Comparison of ENCODE assay signal across 8 mouse cellular contexts in the genomic region with DNA sequence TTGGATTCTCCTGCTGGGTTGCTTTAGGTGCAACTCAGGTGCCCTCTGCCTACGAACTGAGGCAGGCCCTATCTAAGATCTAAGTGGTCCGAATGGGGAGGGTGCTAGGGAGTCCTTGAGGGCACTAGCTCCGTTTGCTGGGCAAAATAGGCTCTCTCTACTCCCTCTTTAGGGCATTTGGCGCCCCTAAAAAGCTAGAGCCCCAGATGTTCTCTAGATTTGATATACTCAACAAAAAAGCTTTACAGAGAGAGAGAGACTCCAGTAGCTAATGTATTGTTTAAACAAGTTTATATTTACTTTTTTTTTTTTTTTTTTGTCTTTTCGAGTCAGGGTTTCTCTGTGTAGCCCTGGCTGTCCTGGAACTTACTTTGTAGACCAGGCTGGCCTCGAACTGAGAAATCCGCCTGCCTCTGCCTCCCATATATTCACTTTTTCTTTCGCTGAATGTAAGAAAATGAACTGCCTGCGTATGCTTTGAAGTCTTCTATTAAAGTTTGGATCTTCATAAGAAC. TPM values are rescaled to one million over a fixed set of nuclear protein-coding genes. Genes with fewer than 3 reads are reported as not detected.
A peak's percentile ranks its signal among the peaks of the same experiment; 100 is the strongest.
DNase-seq lines count a peak whose midpoint lies in the region; ATAC-seq and TF ChIP-seq lines count a peak whose summit lies in the region.

A gene (plus strand): TSS at position 465 of the 515 bp plus-strand sequence.

- WGBS in forebrain, embryonic 16.5 days: 41% methylated on average over 9 of the region's 9 CpGs
- WGBS in liver, embryonic 16.5 days (ENCODE audit: insufficient replicate concordance): 29% methylated on average over 9 of the region's 9 CpGs

- no peaks in the 10 kb centered on the region for H3K9me3 ChIP-seq in CH12.LX (replicated peaks; ENCODE audit: low read length)
- H3K9me3 ChIP-seq in forebrain, embryonic 16.5 days (ENCODE audit: control insufficient read depth, low read length): no peaks in the 10 kb centered on the region
- H3K9me3 ChIP-seq in liver, embryonic 16.5 days (replicated peaks; ENCODE audit: control insufficient read depth, low read length): no peaks in the 10 kb centered on the region

- dilution Hi-C loops in CH12.LX (cut with MboI; ENCODE audit: extremely low pct_ligation_motif_present, extremely low pct_unique_long_range_greater_than_20kb, low sequenced_read_pairs): no loop called here

- peak within 1 kb of the TSS; percentile 68 for H3K9ac ChIP-seq in CH12.LX (ENCODE audit: insufficient read depth, low read depth)
- peak within 1 kb of the TSS; percentile 83 for H3K9ac ChIP-seq in forebrain, embryonic 16.5 days (replicated peaks; ENCODE audit: low read depth, low read length)
- H3K9ac ChIP-seq in liver, embryonic 16.5 days (ENCODE audit: low read depth, low read length): peak within 1 kb of the TSS; percentile 85

- in situ Hi-C loops in CH12.LX (cut with MboI; ENCODE audit: low pct_ligation_motif_present, low pct_unique_long_range_greater_than_20kb, low sequenced_read_pairs): loop anchor here (5.0 kb wide), 1 partner anchor 43 kb away; no protein-coding TSS in a partner anchor

- TF ChIP-seq CTCF in CH12.LX (conservative IDR thresholded peaks at IDR 0.05 in 1 of 2, IDR thresholded peaks at IDR 0.05 in 1 of 2; ENCODE audit: low read depth in 2 of 2, low read length in 2 of 2): peak in 1 of 2 experiments; percentile 49; a peak in 2 of 4 replicates

- peak within 1 kb of the TSS; percentile 81 to 97 (median 88) for H3K4me3 ChIP-seq in CH12.LX (replicated peaks in 1 of 3; ENCODE audit: low read depth in 2 of 3, low read length in 2 of 3, poor library complexity in 1 of 3)
- peak within 1 kb of the TSS; percentile 73 for H3K4me3 ChIP-seq in forebrain, embryonic 16.5 days (replicated peaks; ENCODE audit: low read length)
- peak within 1 kb of the TSS; percentile 91 for H3K4me3 ChIP-seq in liver, embryonic 16.5 days (ENCODE audit: low read depth, low read length)

- peak within 1 kb of the TSS; percentile 50 for H3K27ac ChIP-seq in CH12.LX (ENCODE audit: insufficient read depth, low read depth)
- H3K27ac ChIP-seq in forebrain, embryonic 16.5 days (ENCODE audit: low read length): peak within 1 kb of the TSS; percentile 86
- H3K27ac ChIP-seq in liver, embryonic 16.5 days (ENCODE audit: low read length): peak within 1 kb of the TSS; percentile 91

- no peaks in the 10 kb centered on the region for H3K27me3 ChIP-seq in CH12.LX (replicated peaks)
- H3K27me3 ChIP-seq in forebrain, embryonic 16.5 days (replicated peaks; ENCODE audit: control insufficient read depth, insufficient read depth, low read length): 0 out of 2 replicates have a peak, but pooled peaks cover 3% of the 10 kb centered on the region
- no peaks in the 10 kb centered on the region for H3K27me3 ChIP-seq in liver, embryonic 16.5 days (ENCODE audit: control insufficient read depth, insufficient read depth, low read depth, low read length)

- peaks cover 2 to 11% of the 10 kb centered on the region in 2 experiments for H3K36me3 ChIP-seq in CH12.LX (replicated peaks in 1 of 2; ENCODE audit: control insufficient read depth in 1 of 2, insufficient read depth in 1 of 2, low read length in 1 of 2)
- no peaks in the 10 kb centered on the region for H3K36me3 ChIP-seq in forebrain, embryonic 16.5 days (ENCODE audit: control insufficient read depth, insufficient read depth)
- no peaks in the 10 kb centered on the region for H3K36me3 ChIP-seq in liver, embryonic 16.5 days (ENCODE audit: control insufficient read depth, insufficient read depth)

- H3K4me1 ChIP-seq in CH12.LX (ENCODE audit: control insufficient read depth in 1 of 2, insufficient read depth in 2 of 2): peaks cover 3 to 22% of the 10 kb centered on the region in 2 experiments; a peak in 3 of 4 replicates
- peaks cover 18% of the 10 kb centered on the region for H3K4me1 ChIP-seq in forebrain, embryonic 16.5 days (replicated peaks; ENCODE audit: control insufficient read depth, insufficient read depth, low read length)
- H3K4me1 ChIP-seq in liver, embryonic 16.5 days (ENCODE audit: control insufficient read depth, low read depth, low read length): peaks cover 18% of the 10 kb centered on the region

- peak within 1 kb of the TSS; percentile 88; the same call in 1 of the 2 replicates for H3K4me2 ChIP-seq in CH12.LX (ENCODE audit: insufficient read depth, low read depth, poor library complexity, severe bottlenecking)
- H3K4me2 ChIP-seq in forebrain, embryonic 16.5 days (ENCODE audit: low read length): peak within 1 kb of the TSS; percentile 63
- H3K4me2 ChIP-seq in liver, embryonic 16.5 days (ENCODE audit: low read depth, low read length): peak within 1 kb of the TSS; percentile 98

- no peak for DNase-seq in frontal cortex, postnatal 36 days (ENCODE audit: low spot score in 2 of 2)
- no peak for DNase-seq in CH12.LX (ENCODE audit: extremely low read depth)
- DNase-seq in yolk sac, embryonic 10.5 days (ENCODE audit: low spot score): no peak
- no peak for DNase-seq in left cerebral cortex, adult 8-10 months (ENCODE audit: low spot score in 2 of 2)
- DNase-seq in kidney, adult 11 months: no peak

- peak; percentile 44 for TF ChIP-seq RAD21 in CH12.LX (IDR thresholded peaks at IDR 0.05; ENCODE audit: low read depth, low read length)

- no peak for TF ChIP-seq EP300 in CH12.LX (IDR thresholded peaks at IDR 0.05; ENCODE audit: low read length)

- no peak for TF ChIP-seq POLR2A in CH12.LX (IDR thresholded peaks at IDR 0.05; ENCODE audit: low read depth, low read length)

- peaks cover 2% of the 10 kb centered on the region for H3K79me2 ChIP-seq in CH12.LX (replicated peaks; ENCODE audit: control insufficient read depth, extremely low read depth, insufficient read depth, poor library complexity, severe bottlenecking)

- peak; percentile 41 for ATAC-seq in frontal cortex, adult (ENCODE audit: low TSS enrichment)
- peak; percentile 41; the same call in 1 of the 2 replicates for ATAC-seq in forebrain, embryonic 16.5 days
- ATAC-seq in liver, embryonic 16.5 days (ENCODE audit: low read depth): peak; percentile 46

TF ChIP-seq in CH12.LX, 34 proteins besides CTCF, POLR2A, EP300 and RAD21:
- TF ChIP-seq CHD2 (IDR thresholded peaks at IDR 0.05; ENCODE audit: low read length) (0 out of 2 replicates have a peak, but pooled peaks have one; percentile 8), BHLHE40 (IDR thresholded peaks at IDR 0.05; ENCODE audit: low read depth, low read length) (no peak), UBTF (IDR thresholded peaks at IDR 0.05; ENCODE audit: low read depth, low read length) (no peak), SMC3 (IDR thresholded peaks at IDR 0.05; ENCODE audit: low read depth, low read length) (peak; percentile 44), RCOR1 (conservative IDR thresholded peaks at IDR 0.05; ENCODE audit: low read depth, low read length) (no peak), ZNF384 (IDR thresholded peaks at IDR 0.05; ENCODE audit: low read depth, low read length) (peak; percentile 15; the same call in 1 of the 2 replicates), CHD1 (IDR thresholded peaks at IDR 0.05; ENCODE audit: low read depth, low read length) (peak; percentile 62; the same call in 1 of the 2 replicates), NELFE (IDR thresholded peaks at IDR 0.05; ENCODE audit: low read depth, low read length) (no peak), JUN (IDR thresholded peaks at IDR 0.05; ENCODE audit: insufficient read depth, low read depth, low read length) (no peak), MAFK (IDR thresholded peaks at IDR 0.05; ENCODE audit: insufficient replicate concordance, low read length) (no peak), HCFC1 (IDR thresholded peaks at IDR 0.05; ENCODE audit: low read depth, low read length) (no peak), TCF12 (IDR thresholded peaks at IDR 0.05; ENCODE audit: low read depth, low read length) (no peak), PAX5 (IDR thresholded peaks at IDR 0.05; ENCODE audit: low read length) (no peak), USF1 (IDR thresholded peaks at IDR 0.05; ENCODE audit: low read depth, low read length) (no peak)

RNA-seq across cellular contexts. Expression of the gene that starts here (rescaled TPM):
- total RNA-seq in CH12.LX (2012; rRNA removed) (41.4 and 47.1 TPM in 2 replicates), CH12.LX (2014; rRNA removed) (65.9 and 81.4 TPM in 2 replicates)
- 68.4 and 76.7 TPM in 2 replicates for polyA plus RNA-seq in CH12.LX (2012; ENCODE audit: insufficient read length, low read depth)
- 24.2 and 28.6 TPM in 2 replicates for polyA plus RNA-seq in forebrain, embryonic 16.5 days (2015; fragmentation: Nextera tagmentation; extraction: Ambion mirVana)
- polyA plus RNA-seq in liver, embryonic 16.5 days (2015; fragmentation: Nextera tagmentation; extraction: Ambion mirVana): 24.4 and 29.1 TPM in 2 replicates
- 1 to 10 TPM; 1.6 to 2.2 (median 1.9) TPM for total RNA-seq in left cerebral cortex, adult 8-10 months (2022)

Comparison
In these comparisons a context has a peak if more than half of its experiments do, and no peak if none do; other contexts are left out.
1. RNA of the gene that starts here (total RNA-seq): 41.4 to 81.4 TPM in CH12.LX; 1.6 to 2.2 TPM in left cerebral cortex, adult 8-10 months; every median in the first group is over 10 times any median in the second.
2. Peak in every context shown above with its lines, with median percentiles within 50 percentile points of each other: ATAC-seq, H3K27ac ChIP-seq, H3K4me2 ChIP-seq, H3K4me3 ChIP-seq and H3K9ac ChIP-seq.